Mouse (Mus musculus): ENCODE data around the gene Emilin1.

- TF ChIP-seq CTCF (IDR thresholded peaks at IDR 0.05; ENCODE audit: low read depth, low read length) = no peak; the same call in 1 of the 2 replicates
- TF ChIP-seq POLR2A (IDR thresholded peaks at IDR 0.05; ENCODE audit: extremely low read depth, insufficient read depth, low read length) = no peak
These were observed 33.8 kb upstream of the Emilin1 start for GRCm38 (mm10) chr5:30879347-30879943.
